Mouse (Mus musculus): ENCODE measurements around the gene Rnf31. TPM values are rescaled to one million over a fixed set of nuclear protein-coding genes. Genes with fewer than 3 reads are reported as not detected.
A peak's percentile ranks its signal among the peaks of the same experiment; 100 is the strongest.

Rnf31 gene
- total RNA-seq (2021): 10 to 100 TPM; 35.0 to 40.3 TPM
- long read RNA-seq, experiment 1, partial matches to known transcripts: 2 of 12 reads
- long read RNA-seq, experiment 1, other reads (novel, unspliced or antisense): 9 of 12 reads
- long read RNA-seq, experiment 2, transcript Rnf31-201 (21 exons, 3,485 nt): major isoform, 6 of 24 reads
- long read RNA-seq, experiment 2, partial matches to known transcripts: 10 of 24 reads
- long read RNA-seq, experiment 2, other reads (novel, unspliced or antisense): 8 of 24 reads

- DNase-seq (ENCODE audit: low spot score in 2 of 2): peak; percentile 74 to 87
These were observed at the start of gene Rnf31 for GRCm38 (mm10) chr14:55591331-55591891. TSS of gene Rnf31 (plus strand) at chr14:55591708.

- DNase-seq (ENCODE audit: low spot score in 2 of 2): no peak
These were observed 49.2 kb upstream of the Rnf31 start for GRCm38 (mm10) chr14:55542268-55542667.

DNA sequence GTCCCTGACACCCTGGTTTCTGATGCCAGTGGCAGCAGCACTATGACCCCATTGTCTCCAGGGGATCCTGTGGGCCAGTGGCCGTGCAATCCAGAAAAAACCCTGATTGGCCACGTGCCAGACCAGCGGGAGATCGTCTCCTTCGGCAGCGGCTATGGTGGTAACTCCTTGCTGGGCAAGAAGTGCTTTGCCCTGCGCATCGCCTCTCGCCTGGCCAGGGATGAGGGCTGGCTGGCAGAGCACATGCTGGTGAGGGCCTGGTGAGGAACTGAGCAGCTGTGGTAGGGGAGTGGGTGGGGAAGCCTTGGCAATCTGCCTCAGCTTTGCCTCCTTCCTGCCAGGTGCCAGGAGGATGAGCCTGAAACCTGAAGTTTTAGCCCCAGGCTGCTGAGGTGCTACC lies 47.2 kb upstream of the Rnf31 start:
- DNase-seq (ENCODE audit: low spot score in 2 of 2): no peak

GRCm38 (mm10) chr14:55550191-55550590 lies 41.3 kb upstream of the Rnf31 start:
- DNase-seq (ENCODE audit: low spot score in 2 of 2): no peak

- no peak for DNase-seq (ENCODE audit: low spot score in 2 of 2)
These were observed 40.2 kb upstream of the Rnf31 start for GRCm38 (mm10) chr14:55551347-55551746.

GRCm38 (mm10) chr14:55551794-55552193 lies 39.7 kb upstream of the Rnf31 start:
- no peak for DNase-seq (ENCODE audit: low spot score in 2 of 2)

GRCm38 (mm10) chr14:55554635-55555034 lies 36.9 kb upstream of the Rnf31 start:
- no peak for DNase-seq (ENCODE audit: low spot score in 2 of 2)

DNA sequence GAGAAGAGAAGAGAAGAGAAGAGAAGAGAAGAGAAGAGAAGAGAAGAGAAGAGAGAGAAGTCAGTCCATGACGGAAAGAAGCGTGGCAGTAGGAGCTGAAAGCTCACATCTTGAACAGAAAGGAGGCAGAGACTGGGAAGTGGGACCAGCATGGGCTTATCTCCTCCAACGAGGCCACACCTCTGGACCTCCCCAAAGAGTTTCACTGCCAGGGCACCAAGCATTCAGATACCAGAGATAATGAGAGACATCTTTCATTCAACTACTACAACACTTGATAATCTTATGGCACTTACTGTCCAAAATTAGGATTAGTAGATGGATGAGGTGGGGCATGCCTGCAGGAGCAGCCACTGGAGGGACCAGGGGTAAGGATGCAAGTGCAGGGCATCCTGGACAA lies 35.7 kb upstream of the Rnf31 start:
- DNase-seq (ENCODE audit: low spot score in 2 of 2): no peak

DNA sequence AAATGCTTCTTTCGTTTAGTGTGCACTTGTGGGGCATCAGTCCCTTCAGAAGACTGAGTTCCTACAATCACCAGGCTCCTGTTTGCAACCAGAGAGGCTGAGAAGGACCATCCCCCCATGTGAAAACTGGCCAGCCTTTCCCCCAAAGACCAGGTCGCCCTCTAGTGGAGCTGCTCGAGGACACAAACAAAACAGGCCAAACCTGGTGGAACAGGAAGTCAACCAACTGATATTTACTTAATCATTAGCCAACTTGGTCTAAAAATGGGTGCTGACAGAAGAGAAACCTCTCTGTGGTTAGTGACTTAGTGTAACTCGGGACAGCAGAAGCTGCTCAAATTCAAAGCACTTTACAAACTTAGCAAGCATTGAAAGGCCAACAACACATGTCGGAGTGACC lies 34.5 kb upstream of the Rnf31 start:
- DNase-seq (ENCODE audit: low spot score in 2 of 2): peak; percentile 43 to 67

GRCm38 (mm10) chr14:55557587-55557986 lies 33.9 kb upstream of the Rnf31 start:
- DNase-seq (ENCODE audit: low spot score in 2 of 2): no peak

- no peak for DNase-seq (ENCODE audit: low spot score in 2 of 2)
These were observed 32.6 kb upstream of the Rnf31 start for GRCm38 (mm10) chr14:55558740-55559448.

- peak; percentile 70 to 87 for DNase-seq (ENCODE audit: low spot score in 2 of 2)
These were observed 31.7 kb upstream of the Rnf31 start, which contains the start of gene Dcaf11 for GRCm38 (mm10) chr14:55559799-55560201. TSS of gene Dcaf11 (plus strand) at chr14:55560006.

DNA sequence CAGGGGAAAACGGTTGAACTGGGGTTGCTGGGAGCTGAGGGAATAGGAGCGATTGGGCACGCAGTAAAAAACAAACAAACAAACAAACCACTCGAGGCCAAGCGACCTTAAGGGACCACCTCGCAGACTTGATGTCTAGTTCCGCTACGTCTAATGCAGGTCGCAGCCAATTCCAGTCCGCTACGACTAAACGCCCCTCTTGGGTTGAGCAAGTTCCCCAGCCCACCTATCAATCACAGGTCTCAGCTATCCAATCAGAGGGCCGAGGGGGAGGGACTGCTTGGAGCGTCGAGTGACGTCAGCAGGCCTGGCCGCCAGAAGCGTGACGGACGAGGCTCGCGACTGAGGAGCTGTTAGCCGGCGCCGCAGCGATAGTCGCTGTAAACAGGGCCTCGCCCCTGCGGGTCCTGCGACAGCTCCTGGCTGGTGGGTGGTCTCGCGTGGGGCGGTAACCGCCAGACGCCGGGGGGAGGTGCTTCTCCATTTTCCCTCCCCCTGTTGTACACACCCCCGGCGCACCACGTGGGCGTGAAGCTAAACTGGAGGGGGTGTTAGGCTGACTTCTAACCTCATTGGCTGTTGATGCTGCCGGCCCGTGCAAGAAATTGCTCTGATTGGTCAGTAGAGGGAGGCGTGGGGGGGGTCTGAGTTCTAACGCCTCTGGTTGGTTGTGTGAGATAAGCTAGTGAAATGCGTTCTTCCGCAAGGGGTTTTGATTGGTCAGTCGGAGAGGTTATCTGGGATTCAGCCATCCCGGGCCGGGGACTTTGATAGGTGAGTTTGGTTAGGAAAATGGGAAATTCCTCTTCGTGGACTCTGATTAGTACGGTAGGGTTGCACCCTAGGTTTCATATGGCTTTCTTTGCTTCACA lies 31.1 kb upstream of the Rnf31 start, which contains the start of gene A730061H03Rik:
A730061H03Rik (minus strand) TSS at position 205 of the 872 bp plus-strand sequence.
- DNase-seq (ENCODE audit: low spot score in 2 of 2): peak; percentile 91 to 99

DNA sequence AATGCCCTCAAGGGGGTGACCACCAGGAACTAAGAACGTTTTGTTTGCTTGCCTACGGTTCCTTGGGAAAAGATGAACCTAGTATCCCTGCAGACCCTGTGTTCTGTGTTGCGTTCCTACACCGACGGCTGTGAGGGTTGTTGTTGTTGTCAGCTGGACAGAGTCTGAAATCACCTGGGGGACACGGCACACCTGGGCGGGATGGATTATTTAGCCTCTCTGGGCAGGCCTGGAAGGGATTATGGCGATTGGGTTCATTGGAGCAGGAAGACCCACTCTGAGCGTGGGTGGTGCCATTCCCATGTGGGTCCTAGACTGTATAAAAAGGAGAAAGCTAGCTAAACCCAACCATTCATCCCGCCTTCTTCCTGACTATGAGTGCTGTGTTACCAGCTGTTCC lies 29.6 kb upstream of the Rnf31 start:
- no peak for DNase-seq (ENCODE audit: low spot score in 2 of 2)

DNA sequence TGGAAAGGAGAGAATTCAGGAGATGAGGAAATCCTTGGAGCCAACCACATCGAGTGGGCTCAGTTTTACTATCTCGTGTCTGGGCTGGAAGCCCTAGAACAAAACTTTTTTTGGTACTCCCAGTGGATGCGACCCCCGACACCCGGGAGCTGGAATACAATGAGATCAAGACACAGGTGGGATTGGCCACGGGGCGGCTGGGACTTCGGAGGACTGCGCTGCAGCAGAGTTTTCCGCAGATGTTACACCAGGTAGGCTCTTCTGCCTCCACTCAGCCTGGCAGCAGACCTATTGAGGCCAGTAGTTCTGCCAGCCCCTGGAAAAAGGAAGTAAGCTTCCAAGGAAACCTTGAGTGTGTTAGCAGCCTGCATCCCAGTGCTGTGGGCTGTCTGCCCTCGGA lies 28.3 kb upstream of the Rnf31 start:
- no peak for DNase-seq (ENCODE audit: low spot score in 2 of 2)

DNA sequence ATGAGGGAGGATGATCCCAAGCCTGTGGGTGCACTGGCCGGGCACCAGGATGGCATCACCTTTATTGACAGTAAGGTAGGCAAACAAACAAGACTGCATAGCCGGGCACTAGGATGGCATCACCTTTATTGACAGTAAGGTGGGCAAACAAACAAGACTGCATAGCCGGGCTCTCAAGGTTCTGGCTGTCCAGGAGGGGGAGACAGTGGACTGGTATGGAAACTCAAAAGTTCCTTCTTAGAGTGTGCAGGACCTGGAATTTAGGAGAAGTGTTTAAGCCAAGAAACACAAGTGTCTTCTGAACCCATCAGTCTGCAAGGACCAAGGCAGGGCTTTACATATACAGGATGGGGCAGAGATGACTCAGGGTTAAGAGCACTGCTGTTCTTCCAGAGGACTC lies 25.8 kb upstream of the Rnf31 start:
- no peak for DNase-seq (ENCODE audit: low spot score in 2 of 2)

DNA sequence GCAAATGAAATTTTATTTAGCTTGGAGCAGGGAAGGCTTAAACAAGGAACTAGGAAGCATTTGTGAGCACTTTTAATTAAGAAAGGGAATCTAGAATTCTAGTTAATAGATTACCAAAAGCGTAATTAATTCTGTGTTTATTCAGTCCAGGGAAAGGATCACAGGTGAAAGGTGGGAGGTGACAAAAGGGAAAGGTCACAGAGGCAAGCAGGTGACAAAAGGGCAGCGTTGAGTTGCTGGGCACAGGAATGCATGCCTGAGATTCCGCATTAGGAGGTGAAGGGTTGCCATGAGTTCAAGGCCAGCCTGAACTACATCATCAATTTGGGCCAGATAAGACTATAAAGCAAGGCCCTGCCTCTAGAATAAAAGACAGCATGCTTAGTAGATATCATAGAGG lies 24.0 kb upstream of the Rnf31 start:
- DNase-seq (ENCODE audit: low spot score in 2 of 2): no peak

- no peak for DNase-seq (ENCODE audit: low spot score in 2 of 2)
These were observed 20.9 kb upstream of the Rnf31 start for GRCm38 (mm10) chr14:55570588-55570987.

- no peak for DNase-seq (ENCODE audit: low spot score in 2 of 2)
These were observed 19.7 kb upstream of the Rnf31 start for GRCm38 (mm10) chr14:55571760-55572159.

DNA sequence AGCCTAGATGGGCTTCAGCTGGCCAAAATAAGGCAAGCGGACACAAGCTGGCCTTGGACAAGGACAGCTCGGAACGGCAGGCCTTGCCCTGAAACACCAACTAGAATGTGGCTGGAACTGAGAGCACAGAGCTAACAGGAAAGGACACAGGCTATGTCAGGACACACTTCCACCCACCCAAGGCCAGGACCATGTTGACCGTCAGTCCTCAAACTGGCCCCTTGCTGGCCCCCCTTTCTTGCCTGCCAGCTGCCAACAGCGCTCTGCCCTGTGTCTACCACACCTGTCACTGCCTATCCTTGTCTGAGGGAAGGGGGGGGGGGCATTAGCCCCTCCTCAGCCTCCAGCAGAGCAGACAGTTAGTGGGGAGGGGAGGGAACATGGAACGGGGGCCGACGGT lies 16.2 kb upstream of the Rnf31 start, which contains the start of gene Fitm1:
Fitm1 (plus strand) TSS at position 316 of the 400 bp plus-strand sequence.
- no peak for DNase-seq (ENCODE audit: low spot score in 2 of 2)

- no peak for DNase-seq (ENCODE audit: low spot score in 2 of 2)
These were observed 15.8 kb upstream of the Rnf31 start for GRCm38 (mm10) chr14:55575711-55576110.
